Mouse (Mus musculus) cerebellum, adult 2 months (tissue): ENCODE data around the gene Nkain2.

ENCODE experiments used
- CTCF ChIP-seq: fragments of 200-500 bp; IDR thresholded peaks from 2 replicates; pipeline ENCODE4 v1.5.1; 2011; ENCODE audit warnings: low read depth, mild to moderate bottlenecking, control low read depth, low read length, moderate library complexity, borderline replicate concordance; ENCODE audit not compliant: insufficient read depth
- POLR2A ChIP-seq: fragments of 200-500 bp; IDR thresholded peaks from 2 replicates; pipeline ENCODE4 v1.6.1; 2011; ENCODE audit warnings: low read length, control low read depth, borderline replicate concordance; ENCODE audit not compliant: insufficient read depth

DNA sequence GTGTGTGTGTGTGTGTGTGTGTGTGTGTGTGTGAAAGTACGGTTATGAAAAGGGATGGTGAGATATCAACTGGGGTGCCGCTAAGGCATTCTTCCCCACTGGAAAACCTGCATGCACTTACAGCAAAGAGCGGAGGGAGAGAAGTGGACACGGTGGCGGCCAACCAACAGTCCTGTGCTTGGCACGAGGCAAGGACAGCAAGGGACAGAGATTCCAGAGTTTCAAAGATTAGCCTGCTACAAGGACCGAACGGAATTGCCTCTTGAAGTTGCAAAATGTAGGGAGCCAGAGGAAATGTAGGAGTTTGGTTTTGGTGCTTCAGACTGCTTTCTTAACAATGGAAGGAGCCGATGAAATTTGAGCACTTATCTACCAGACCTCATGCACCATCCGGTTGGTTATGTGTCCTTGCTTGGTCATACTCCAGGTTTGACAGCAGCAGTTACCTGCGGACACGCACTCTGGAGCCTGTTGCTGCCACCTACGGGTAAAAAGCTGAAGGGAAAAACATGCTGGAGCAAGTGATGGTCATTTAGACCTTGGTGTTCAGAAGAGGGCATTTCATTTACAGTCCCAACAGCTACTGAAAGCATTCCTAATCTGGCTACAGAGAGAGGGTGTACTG lies 357 bp upstream of the Nkain2 start:
- TF ChIP-seq POLR2A (no peak), CTCF (peak; percentile 58)
